Mouse (Mus musculus) layer of hippocampus, adult 9-11 months (tissue): ENCODE data around the gene Cib4.

Experiments
- DNase-seq: peaks from one replicate; pipeline ENCODE4 v3.0.0; 2022

Gene Cib4

DNA sequence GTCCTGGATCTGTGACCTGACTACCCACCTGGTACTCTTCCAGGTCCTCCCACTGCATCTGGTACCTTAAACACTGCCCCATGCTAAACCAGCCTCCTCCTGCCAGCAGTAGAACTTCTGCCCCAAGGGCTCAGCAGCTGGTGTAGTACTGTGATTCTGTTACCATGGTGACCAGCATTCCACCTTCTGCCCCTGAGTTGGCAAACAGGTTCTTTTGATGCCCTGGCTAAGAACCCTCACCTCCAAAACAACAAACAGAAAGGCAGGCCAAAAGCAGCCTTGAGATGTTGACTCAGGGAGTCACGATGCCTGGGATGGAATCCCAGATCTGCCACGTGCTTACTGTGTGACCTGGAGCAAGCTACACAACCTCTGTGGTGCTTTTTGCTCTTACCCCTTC, at the start of gene Cib4:
TSS of gene Cib4 (minus strand) at position 139 of the 400 bp plus-strand sequence.
- no peak for DNase-seq

DNA sequence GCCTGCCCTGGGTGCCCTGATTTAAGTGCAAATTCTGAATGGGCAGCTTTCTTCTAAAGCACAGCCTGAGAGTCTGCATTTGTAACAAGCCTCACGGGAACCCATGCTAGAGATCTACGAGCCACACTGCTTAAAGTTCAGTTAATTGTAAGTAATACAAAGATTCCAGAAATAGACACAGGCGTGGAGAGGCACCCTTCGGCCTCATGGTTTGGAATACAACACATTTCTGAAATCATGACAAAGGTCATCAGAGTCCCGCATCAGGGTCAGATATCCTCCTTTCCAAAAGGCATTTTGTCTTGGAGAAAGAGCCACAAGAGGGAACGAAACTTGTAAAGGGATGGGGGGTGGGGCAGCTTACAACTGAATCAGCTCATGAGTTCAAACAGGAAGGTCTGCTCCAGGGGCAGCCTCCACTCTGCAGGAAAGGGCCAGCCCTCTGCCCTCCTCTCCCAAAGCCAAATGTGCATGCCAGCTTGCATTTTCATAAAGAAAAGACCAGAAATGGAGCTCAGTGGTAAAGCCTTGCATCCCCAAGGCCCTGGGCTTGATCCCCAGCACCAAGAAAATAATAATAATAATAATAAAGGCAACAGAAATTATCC, 49.4 kb upstream of the Cib4 start:
- no peak for DNase-seq

DNA sequence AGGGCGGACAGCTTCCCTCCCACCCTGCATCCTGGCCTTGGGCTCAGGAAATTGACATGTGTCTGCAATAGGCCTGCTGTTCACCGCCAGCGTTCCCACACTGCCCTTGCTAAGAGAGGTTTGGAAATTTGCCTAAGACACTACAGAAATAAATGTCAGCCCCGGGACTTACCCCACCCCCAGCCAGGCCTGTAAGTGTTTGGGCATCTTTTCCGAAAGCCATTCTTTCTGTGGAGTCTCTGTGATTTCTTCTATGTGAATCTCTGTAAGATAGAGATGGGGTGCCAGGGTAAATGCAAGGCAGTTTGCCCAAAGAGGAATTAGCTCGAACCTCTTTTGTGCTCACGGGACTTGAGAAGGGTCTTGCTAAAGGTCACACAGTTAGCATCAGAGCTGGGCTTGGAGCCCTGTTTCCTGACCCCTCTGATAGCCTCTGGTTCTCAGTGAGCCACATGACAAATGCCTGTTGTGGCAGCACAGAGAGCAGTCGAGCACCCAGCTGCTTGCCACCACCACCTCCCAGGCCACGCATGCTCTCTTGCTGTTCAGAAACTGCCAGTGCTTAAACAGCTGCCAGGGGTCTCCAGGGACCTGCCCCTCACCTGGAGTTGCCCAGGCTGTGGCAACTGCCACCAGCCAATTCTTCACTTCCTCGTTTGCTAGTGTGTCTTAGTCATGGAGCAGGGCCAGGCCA, 48.3 kb upstream of the Cib4 start:
- DNase-seq = no peak

DNA sequence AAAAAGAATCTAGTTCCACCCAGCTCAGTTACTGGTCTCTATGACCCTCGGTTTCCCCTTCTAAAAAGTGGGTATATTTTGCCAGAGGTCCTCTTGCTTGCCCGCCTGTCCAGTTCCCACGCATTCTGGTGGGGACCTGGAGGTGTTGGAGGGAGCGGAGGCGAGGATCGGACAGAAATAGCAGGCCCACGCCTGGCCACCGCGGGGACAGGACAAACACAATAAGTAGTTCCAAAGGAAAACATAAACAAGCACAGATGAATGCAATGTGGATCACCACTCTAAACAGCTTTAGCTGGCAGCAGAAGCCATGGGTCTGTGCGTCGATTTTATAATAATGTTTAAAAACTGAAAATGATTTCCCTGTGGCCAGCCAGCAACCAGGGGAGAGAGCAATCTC, 47.7 kb upstream of the Cib4 start:
- no peak for DNase-seq

DNA sequence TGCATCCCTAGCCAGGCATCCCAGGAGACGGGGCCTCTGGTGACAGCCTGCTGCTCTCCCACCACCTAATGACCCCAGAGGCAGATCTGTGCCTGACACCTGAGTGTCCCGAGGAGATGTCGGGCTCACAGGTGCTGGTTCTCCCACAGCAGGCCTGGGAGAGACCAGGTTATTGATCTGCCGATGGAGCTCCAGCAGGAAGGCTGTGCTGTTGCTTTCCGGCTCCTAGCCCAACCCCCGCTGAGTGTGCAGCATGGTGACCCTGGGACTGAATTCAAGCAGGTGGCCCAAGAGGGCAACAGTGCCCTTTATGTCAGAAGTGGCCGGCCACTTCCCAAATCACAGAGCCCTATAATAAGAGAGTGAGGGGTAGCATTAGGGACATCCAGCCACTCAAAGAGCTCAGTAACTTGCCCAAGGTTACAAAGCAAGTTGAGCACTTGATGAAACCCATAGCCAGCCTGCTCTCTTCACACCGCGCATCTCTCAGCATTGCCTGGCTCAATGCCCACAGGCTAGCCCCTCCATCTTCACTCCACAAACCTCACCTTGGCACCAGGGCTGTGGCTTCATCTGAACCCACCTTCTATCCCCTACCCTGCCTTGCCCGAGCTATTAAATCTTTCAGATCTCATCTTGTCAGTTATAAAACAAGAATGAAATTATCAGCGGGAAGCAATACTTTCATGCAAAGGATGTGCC, 46.8 kb upstream of the Cib4 start:
- no peak for DNase-seq

DNA sequence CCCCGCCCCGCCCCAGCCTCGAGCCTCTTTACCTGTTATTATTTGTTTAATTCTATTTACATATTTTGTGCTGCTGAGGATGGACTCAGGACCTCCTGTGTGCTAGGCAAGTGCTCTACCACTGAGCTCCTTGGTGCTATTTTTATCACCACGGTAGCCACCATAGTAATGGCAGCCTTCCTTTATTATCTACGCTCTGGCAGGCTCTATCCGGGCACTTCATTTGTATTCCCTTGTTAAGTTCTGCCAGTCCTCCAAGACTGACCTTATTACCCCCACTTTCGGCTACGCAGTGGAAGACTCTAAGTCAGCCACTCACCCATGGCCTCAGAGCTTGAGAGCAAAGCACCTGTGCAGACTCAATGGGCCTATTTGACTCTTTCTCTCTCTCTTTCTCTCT, 46.1 kb upstream of the Cib4 start:
- DNase-seq = no peak

DNA sequence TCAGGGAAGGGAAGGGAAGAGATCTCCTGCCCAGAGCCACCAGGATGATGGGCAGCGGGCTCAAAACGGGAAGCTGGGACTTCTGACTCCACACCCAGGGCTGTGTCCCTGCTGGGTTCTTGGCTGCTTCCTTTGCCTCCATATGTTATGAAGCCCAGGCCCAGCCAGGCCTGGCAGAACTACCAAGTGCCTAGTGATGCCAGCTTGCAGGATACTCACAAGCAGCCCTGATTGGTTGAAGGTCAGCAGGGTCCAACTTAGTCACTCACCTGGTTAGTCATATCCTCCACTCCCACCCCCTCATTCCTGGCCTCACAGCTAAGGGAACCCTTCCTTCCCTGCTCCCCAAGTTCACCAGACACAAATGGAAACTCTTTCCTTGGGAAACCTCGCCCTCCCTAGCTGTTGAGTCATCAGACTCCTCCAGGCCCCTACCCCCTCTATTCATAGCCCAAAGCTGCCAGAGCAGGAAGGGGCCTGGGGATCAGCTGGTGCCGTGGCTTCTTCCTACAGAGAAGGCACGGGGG, 45.6 kb upstream of the Cib4 start:
- DNase-seq = no peak

DNA sequence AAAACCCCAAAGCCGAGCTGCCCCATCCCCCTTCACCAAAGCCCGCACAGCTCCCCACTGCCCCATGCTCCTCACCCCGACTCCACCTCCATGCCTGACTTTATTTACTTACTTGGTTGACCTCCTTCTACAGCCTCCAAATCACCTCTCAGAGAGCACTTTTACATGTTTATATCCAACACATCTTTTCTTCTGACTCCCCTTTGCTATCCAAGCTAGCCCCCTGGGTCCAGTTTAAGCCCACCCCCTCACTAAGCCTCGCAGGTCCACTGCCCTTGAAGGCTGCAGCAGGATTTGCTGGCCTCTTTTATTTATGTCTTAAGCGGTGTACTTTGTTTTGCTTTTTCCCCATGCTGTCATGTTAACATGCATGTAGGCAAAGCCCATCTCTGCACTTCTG, 44.6 kb upstream of the Cib4 start:
- no peak for DNase-seq

DNA sequence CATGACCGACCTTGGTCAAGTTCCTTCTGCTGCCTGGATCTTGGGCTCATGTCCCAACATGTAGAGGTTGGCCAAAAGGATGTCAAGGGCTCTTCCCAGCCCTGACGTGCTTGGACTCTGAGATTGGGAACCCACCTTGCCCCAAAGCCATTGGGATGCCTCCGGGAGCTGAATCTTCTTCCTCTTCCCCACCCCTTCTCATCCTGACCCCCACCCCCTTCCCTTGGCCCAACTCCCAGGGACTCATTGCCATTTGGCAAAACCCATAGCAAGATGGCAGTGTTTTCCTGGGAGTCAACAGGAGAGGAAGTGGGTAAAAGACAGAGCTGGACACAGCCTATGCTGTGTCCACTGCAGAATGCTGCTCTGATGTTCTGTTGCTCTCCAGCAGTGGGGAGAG, 43.9 kb upstream of the Cib4 start:
- no peak for DNase-seq

DNA sequence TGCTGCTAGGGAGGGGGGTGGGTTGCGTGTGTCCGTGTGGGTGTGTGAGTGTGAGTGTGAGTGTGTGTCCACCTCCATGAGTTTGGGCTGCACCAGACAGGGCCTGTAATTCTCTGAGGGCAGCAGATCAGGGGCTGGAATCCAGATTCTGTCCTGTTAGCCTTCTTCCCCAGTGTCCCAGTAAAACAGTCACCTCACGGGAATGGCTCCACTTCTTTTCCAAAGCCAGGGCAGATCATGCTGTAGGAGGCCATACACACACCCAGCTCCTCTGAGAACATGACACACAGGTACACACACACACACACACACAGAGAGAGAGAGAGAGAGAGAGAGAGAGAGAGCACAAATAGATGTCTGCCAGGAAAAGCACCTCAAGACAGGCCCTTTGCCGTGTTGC, 43.4 kb upstream of the Cib4 start:
- DNase-seq = no peak

DNA sequence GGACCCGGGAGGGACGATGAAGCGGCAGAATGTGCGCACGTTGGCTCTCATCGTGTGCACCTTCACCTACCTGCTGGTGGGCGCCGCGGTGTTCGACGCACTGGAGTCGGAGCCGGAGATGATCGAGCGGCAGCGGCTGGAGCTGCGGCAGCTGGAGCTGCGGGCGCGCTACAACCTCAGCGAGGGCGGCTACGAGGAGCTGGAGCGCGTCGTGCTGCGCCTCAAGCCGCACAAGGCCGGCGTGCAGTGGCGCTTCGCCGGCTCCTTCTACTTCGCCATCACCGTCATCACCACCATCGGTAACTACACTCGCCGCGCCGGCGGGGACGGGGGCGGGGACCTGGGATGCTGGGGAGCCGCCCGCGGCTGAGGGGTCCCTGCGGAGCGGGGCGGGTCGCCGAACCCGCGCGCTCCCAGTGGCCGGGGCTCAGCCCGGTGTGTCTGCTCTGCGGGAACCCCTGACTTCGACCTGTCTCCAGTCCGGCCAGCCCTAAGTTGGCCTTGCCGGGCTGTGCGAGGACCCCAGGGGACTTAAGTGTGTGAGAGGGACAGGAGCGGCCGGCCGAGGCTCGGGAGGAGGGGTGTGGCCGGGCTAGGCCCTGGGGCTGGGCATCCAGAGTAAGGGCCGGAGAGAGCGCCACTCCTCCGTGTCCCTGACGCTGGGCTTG, 42.8 kb upstream of the Cib4 start:
- no peak for DNase-seq

DNA sequence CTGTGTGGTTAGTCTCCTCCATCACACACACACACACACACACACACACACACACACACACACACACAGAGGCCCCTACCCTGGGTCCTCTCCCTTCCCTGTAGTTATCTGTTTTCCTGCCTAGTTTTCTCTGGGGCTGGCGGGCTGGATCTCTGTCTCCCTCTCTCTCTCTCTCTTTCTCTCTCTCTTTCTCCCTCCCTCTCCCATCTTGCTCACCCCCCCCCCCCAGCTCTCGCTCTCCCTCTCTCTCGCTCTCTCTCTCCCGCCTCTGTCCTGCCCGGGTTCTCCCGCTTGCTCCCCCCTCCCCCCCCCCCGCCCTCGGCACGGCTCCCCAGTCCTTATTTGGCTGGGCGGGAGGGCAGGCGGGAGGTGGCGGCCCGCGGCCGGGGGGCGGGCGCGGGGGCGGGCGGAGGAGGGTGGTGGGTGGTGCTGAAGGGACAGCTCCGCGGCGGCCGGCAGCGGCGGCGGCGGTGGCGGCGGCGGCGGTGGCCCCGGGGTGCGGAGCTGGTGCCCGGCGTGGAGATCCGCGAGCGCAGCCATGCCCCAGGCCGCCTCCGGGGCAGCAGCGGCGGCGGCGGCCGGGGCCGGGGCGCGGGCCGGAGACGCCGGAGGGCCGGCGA, 42.2 kb upstream of the Cib4 start, which contains the start of gene Kcnk3:
TSS of gene Kcnk3 (plus strand) at position 490 of the 620 bp plus-strand sequence.
- DNase-seq = no peak

DNA sequence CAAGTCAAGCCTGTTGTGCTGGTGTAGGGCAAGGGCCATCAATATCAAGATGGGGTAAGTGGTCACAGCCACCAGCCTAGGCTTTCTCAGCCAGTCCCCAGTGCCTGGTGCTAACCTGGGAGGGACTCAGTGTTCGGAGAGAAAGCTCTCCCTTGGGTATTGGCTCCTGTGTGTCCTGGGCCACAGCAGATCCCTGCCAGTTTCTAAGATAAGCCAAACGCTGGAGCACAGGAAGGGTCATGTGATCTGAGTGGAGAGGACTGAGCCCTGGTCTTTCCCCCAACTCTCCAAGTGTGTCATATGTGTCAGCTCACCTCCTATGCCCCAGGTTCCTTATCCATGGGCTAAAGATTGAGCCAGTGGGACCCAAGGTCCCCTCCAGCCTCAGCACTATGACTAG, 41.5 kb upstream of the Cib4 start:
- no peak for DNase-seq

DNA sequence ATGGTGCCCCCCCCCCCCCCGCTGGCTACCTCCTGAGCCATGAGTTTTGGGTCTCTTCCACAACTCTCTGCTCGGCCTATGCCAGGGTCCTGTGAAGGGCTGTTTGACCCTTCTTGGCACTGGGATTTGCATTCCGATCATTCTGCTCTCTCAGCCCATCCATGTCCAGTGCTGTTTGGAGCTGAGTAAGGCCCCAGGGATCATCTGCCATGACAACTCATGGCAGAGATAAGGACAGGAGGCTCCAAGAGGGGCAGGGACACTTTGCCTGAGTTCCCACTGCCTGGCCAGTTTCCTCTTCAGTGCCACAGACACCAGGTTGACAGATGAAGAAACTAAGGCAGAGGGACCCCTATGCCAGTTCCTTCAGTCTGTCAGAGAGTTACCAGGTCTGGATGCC, 41.0 kb upstream of the Cib4 start:
- DNase-seq = no peak

DNA sequence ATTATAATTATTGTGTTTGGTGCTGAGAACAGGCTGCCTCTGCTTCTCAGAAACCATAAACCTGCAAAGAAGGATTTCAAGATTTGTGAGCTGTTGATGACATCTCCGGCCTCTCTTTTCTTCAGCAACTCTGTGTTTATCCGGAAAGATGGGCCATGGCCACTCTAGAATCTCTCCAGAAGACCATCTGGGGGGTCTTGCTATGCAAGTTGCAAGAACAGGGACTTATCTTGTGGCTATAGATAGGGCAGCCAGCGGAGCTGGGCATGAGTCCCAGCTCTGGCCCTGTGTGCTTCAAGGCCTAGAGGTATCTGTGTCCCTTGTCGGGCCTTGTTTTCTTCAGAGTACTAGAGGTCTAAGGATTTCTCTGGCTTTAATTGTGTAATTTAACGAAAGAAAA, 36.4 kb upstream of the Cib4 start:
- DNase-seq = no peak

DNA sequence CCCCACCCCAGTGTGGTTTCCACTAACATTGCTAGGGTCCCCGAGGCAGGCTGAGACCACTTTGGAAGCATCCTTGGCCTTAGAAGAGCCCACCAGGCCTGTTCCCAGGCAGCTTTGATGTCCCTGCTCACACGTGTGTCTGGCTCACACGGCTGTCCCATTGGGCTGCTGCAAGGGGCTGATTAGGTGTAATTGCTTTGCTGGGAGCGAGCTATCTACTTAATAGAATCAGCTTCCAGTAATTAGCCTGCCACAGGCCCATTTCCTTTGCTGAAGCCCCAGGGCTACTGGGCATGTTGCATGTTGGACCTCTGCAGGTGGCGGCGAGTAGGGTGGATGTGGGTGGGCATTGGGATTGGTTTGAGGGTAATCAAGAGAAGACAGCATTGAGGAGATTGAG, 35.1 kb upstream of the Cib4 start:
- DNase-seq = no peak

DNA sequence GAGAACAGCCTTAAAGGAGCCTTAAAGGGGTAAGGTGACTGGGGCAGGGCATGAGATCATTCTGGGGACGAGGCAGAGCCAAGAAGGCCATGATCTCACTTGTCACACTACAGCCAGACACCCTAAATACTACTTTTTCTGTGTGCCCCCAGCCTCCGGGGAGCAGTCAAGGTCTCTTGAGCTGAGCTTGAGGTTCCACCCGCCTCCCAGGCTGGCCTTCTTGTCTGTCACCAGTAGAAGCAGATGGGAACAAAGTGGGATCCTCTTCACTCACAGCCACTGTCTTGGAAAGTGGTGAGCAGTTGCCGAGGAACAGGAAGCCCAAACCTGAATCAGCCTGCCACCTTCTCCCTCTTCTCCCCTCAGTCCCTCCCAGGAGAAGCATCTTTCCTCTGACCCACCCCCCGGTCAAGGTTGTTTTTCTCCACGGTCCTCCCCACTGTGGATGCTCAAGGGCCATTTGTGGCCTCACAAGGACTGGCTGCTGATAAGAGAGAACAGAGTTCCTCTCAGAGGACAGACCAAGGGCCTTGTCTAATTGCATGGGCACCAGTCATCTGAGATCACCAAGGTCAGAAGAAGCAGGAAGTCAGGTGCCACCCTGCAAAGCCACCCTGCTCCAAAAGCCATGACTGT, 32.9 kb upstream of the Cib4 start:
- DNase-seq = no peak

DNA sequence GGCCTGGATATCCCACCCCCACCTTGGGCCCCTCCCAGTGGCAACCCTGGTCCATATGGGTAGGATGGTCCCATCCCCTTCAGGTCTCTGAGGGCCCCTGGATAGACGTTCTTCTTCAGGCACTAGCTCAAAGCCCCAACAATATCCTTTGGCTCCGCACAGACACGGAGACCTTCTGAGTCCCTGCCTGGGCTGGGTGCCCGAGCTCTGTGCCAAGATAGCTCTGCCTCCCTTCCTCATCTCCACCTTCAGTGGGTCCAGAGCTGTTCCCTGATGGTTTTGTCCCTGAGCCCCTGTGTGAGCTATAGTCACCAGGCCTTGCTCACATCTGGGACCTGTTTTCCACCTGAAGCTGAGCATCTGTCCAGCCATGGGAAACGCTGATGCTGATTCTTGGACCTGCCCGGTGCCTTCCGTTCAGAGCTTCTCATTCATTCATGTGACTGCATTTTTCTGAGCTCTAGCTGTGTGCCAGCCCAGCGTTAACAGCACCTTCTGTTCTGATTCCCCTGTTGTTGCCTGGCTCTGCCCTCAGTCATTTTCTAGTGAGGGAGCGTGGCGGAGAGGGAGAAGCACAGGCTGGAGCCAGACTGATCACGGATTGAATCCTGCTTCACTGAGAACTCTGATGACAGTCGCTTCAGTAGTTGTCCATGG, 32.1 kb upstream of the Cib4 start:
- peak; percentile 61 for DNase-seq

DNA sequence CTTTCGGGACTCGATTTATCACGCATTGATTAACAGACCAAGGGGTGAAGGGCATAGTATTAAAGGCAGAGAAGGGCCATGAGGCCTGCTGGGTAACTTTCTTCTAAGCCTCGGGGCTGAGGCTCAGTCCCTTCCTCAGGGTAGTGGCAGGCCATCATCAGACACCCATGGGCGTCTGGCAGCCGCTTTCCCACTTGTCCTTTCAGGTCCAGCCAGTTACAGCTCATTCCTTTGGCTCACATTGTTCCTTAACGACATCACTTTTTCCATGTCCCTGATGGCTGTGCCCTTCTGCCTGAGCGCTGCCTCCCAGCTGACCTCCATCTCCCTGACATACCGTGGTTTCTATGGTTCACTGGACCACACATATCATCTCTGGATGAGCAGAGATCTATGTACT, 31.6 kb upstream of the Cib4 start:
- DNase-seq = no peak

DNA sequence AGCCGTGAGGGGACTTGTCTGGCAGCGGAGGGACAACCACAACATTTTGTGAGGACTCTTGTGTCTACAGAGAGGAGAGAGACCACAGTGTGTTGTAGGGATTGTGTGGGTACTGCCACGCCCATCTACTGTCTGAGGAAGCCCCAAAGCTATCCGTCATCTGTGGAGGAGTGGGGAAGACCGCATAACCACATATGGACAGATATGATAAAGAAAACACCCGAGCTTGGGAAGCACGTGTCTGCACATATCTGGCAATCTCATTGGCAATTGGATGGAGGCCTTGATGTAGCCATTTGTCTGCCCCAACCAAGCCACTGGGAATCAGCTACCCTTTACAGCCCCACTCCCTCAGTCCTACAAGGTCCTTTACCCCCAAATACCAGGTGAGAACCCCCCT, 30.6 kb upstream of the Cib4 start:
- no peak for DNase-seq

DNA sequence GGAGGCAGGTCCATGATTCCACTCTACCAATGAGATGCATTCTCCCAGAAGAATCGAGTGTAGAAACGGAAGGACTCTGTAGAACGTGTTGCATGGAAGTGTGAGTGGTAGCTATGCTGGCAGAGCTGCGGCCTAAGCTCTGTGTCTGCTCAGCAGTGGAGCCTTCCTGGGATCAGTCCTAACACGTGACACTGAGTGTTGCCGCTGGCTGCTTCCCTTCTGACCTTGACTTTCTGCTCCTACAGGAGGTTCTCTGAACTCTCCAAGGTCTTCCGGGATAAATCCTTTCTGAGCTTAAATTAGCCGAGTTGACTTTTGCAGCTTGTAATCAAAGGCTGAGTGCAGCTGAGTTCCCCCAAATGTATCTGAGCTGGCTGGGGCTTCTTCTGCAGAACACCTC, 28.7 kb upstream of the Cib4 start:
- no peak for DNase-seq

DNA sequence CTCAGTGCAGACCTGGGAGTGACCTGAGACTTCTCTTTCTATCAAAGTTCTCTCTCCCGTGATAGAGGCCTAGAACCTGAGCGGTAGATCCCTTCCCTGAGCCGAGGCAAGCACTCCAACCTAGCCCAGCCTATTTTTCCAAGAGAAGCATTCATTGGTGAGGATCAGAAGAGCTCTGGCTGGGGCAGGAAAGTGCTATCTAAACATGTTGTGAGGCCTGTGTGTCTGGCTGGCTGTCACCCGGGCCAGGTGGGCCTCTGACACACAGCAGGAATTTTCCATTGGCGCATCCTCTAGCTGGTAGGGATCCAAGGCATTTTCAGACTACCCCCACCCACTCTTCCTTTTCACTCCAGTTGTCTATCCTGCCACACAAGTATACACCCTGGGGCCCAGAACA, 26.2 kb upstream of the Cib4 start:
- DNase-seq = no peak
